Mouse (Mus musculus) testis, postnatal 14 days (tissue): ENCODE data around the gene Chd3.

Experiments
- DNase-seq: peaks from one replicate; pipeline ENCODE4 v3.0.0; 2021; ENCODE audit warnings: low spot score

Gene Chd3

GRCm38 (mm10) chr11:69406867-69407723 lies 37.9 kb upstream of the Chd3 start:
- no peak for DNase-seq

DNA sequence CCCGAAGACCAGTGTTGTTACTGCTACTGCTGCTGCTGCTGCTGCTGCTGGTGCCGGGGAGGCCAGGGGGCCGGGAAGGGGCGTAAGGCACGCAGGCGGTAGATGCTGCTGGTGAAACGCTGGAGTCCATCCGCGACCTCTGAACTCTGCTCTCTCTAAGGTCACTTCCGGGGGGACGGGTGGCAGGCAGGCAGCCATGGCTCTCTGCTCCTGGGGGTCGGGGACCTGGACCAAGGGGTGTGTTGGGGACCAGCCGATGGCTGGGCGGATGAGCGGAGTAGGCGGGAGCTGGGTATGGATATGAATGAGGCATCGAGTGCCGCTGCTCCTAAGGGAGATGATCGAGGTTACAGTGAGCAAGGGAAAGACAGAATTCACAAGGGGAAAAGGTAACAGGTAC lies 37.1 kb upstream of the Chd3 start:
- peak; percentile 16 for DNase-seq

DNA sequence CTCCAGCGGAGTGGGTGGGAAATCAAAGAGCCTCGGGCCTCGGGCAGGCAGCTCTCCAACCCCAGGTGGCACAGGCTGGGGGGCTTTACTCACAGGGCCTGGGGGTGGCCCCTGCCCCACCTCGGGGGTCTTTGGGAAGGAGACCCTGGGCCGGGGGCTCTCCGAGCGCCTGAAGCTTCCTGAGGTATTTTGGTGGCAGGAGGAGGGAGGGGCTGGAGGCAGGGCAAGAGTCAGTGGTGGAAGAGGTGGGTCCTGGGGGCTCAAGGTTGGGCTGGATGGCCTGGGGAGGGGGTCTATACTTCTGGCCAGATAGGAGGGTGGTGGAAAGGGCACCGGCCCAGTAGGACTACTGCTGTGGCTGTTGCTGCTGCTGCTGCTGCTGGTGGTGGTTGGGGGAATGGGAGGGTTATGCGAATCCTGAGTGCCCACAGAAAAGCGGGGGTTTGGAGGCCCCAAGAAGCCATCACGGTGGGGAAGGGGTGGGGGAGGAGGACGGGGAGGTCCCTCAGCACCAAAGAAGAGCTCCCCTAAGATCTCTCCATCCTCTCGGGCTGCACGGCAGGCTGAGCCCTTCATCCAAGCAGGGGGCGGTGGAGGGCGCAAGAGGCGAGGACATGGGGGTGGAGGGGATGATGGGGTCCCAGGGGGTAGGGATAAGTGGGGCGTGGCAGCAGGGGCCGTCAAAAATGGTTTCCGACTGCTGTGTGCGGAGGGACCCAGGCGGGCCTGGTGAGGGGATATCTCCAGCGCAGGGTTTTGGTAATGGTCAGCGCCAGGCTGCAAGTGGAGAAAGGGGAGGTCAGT lies 36.4 kb upstream of the Chd3 start:
- DNase-seq: no peak

- no peak for DNase-seq
Observed at GRCm38 (mm10) chr11:69404595-69405396, 35.6 kb upstream of the Chd3 start.

DNA sequence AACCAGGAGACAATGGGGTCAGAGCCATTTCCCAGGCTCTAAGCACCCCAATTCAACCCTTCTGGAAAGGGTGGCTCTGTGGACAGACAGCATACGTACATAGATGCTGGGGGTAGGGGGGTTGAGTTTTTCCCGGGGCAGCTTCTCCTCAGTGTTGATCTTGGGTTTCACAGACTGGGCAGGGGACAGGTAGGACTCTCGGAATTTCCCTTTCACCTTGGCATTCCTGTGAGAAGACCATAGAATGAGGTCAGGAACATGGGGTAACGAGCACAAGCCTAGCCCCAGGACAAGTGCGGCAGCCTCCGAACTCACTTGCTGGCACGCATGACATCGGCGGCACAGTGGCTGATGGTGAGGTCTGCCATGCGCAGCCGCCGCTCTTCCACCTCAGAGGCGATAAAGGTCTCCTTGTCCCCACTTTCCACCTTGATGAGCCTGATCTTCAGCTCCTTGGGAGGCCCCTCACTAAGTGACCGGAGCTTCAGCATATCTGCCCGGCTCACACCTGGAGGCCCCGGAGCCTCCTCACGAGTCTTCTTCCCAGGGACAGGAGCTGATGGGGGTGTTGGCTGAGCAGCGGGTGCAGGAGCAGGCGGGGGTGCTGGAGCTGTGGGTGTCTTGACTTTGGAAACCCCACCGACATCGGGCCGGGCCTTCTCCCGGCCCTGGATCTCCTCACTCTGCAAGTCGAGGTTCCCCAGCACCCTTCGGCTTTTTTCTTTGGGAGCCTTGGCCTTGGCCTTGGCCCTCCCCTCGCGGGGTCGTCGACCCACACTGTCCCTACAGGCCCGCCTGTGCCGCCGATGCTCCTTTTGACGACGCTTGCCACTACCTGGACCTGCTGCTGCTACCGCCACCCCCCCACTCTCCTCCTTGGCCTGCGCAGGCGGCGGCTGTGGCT lies 34.7 kb upstream of the Chd3 start:
- DNase-seq: peak; percentile 36

- no peak for DNase-seq
Observed at GRCm38 (mm10) chr11:69401987-69402386, 32.8 kb upstream of the Chd3 start.

GRCm38 (mm10) chr11:69401210-69401637 lies 32.0 kb upstream of the Chd3 start:
- DNase-seq: peak; percentile 84

DNA sequence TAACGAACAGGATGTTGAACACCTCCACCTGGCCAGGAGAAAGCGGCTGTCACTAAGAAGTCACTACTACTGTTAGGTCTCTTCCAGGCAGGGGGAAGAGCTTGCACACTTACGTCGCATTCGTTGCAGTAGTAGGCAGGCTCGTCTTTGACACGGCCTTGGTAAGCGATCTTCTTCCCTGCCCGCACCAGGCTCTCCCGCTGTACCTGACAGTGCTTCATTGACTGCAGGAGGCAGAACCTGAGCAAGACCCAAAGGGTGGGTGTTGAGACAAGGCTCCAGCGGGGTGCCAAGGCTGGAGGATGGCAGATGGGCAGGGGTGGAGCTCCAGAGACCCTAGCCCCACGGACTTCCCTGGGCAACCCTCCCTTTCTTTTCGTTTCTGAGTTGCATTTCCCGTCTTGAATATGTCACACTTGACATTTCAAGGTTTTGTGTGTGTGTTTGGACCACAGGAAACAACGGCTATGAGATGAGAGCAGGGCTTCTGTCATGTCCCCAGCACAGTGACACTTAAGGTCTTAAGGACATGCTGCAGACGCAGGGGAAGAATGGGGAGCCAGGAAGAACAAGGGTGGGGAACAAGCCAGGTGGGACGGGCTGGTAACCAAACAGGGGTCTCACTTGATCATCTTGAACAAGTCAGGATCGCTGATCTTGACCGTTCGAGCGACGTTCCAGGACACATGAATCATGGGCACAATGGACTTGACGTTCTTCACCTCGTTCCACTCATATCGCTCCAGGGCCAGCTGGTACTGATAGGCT lies 31.1 kb upstream of the Chd3 start:
- no peak for DNase-seq

GRCm38 (mm10) chr11:69399201-69400082 lies 30.2 kb upstream of the Chd3 start:
- DNase-seq: peak; percentile 74

- peak; percentile 47 for DNase-seq
Observed at GRCm38 (mm10) chr11:69398486-69399200, 29.4 kb upstream of the Chd3 start.

DNA sequence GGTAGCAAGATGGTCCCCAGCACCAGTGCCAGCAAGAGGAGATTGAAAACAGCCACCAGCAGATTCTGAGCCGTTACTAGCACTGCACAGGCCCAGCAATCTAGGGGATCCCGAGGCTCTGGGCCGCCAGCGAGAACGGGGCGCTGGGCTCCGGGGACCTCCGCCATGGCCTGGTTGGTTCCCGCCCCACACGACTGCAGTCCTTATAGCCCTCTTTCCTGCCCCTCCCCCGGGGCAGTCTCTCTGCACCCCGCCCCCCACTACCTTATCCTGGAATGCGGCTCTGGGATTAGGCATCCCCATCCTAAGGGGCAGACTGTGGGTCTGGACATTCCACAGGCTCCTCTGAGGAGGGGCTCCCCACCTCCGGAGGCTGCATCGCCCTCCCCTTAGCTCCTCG lies 28.9 kb upstream of the Chd3 start, which contains the start of gene Tmem88:
TSS of gene Tmem88 (minus strand) at position 176 of the 400 bp plus-strand sequence.
- no peak for DNase-seq

GRCm38 (mm10) chr11:69397581-69398057 lies 28.4 kb upstream of the Chd3 start:
- peak; percentile 58 for DNase-seq

DNA sequence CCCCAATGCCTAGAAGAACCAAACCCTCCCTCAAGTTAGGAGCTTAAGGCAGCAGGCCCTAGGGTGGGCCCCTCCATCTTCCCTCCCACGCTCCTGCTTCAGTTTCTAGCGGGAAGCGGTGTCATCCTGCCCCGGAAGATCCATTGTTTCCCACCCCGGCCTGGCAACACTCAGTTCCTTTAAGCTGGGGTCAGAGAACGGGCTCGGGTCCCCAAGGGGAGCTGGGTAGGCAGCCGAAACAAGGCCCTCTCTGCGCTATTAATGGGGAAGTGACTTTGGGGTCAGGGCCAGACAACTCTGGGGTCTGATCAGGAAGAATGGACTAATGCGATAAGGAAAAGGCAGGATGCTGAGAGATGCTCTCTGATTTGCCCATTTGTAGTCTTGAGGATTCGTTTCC lies 27.6 kb upstream of the Chd3 start:
- DNase-seq: peak; percentile 46

DNA sequence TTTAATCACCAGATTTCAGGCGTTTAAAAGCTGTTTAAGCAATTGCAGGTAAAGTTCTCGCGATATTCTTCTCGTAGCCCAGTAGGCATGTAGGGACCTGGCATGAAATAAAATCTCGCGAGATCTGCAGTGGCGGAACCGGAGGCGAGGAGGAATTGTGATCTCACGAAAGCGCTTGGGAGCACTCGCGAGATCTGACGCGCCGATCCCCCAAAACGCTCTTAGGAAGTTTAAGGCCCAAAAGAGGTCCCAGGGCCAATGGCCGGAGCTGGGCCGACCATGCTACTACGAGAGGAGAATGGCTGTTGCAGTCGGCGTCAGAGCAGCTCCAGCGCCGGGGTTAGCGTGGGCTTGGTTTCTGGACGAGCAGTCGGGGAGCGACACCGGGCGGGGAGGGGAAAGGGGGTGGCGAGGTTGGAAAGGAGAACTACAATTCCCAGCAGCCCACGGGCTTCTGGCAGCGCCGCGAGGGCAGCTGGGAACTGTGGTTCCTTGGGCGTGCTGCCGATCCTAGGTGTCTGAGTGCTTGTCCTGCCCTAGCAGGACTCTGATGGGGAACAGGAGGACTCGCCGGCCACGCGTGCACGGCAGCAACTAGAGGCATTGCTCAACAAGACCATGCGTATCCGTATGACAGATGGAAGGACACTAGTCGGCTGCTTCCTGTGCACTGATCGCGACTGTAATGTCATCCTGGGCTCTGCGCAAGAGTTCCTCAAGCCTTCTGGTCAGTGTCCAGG lies 26.6 kb upstream of the Chd3 start:
- peak; percentile 98 for DNase-seq

DNA sequence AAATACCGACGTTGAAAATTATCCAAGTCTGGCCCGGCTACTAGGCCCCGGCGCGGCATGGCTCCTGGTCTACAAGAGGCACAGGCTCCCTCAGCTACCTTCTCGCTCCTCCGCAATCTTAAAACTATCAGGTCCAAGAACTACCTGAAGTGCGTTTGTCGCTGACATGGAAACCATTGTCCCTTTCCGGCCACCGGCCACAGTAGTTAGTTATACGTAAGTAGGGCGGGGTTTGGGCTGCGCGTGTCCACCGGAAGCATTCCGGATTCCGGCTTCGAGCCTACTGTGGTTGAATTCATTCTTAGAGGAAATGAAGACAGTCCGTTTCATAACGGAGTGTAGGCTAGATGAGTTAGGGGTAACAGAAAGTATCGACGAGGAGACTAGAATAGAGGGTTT lies 26.0 kb upstream of the Chd3 start, which contains the start of the genes Naa38 and Cyb5d1:
TSS of gene Naa38 (plus strand) at position 253 of the 399 bp plus-strand sequence.
TSS of gene Cyb5d1 (minus strand) at position 397 of the 399 bp plus-strand sequence.
- peak; percentile 93 for DNase-seq

DNA sequence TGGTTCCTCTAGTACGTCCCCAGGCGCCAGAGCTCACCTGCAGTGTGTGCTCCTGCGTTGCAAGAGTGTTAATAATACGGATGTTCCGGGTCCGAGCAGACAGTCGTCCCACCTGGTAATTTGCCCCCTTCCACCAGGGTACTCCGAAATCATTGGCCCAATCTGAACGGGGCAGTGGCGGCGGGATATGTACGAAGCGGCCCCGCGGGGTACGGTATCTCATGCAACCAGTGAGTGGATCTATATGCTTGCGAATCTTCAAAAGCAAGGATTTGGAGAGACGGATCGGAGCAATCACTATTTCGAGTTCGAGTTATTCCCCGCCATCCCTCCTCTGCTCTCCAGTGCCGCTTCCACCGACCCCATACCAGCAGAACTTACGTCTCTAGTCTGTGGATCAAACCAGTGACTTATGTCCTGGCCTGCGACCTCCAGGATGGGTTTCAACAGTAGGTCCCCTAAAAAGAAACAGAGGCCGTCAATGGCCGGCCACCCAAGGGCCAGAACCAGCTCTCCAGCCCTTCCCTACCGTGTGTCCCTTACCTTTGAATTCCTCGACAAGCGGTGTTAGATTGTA lies 25.5 kb upstream of the Chd3 start:
- peak; percentile 33 for DNase-seq

DNA sequence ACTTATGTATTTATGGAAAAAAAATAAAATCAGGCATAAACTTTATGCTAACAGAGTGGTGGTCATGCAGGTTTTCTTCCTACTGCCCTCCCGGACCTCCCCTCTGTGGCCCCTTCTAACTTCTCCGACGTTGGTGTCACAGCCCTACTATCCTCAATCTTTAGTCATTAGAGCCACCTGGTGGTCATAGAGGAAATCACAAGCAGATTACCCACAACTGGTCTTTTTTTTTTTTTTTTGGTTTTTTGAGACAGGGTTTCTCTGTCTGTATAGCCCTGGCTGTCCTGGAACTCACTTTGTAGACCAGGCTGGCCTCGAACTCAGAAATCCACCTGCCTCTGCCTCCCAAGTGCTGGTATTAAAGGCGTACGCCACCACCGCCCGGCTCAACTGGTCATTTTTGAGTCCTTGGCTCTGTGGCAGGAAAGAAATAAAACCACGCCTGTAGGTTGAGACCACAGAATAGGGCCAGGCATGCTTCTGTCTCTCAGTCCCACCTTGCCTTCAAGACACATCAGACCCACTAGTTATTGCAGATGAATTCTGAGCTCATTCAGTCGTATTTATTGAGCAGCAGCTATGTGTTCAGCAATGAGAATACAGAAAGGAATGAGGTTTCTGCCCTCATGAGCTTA lies 21.3 kb upstream of the Chd3 start:
- DNase-seq: peak; percentile 46
